Mouse (Mus musculus) testis, adult 2 months (tissue): Measurements from ENCODE around the gene Kcnmb2.

ENCODE experiments used
- CTCF ChIP-seq: fragments of 200-500 bp; IDR thresholded peaks from 2 replicates; pipeline ENCODE4 v1.5.1; 2012; ENCODE audit warnings: low read depth, mild to moderate bottlenecking, inconsistent platforms, low read length, moderate library complexity; ENCODE audit not compliant: control insufficient read depth, insufficient read depth, insufficient replicate concordance
- POLR2A ChIP-seq: fragments of 200-500 bp; IDR thresholded peaks from 2 replicates; pipeline ENCODE4 v1.6.1; 2012; ENCODE audit warnings: low read depth, mild to moderate bottlenecking, inconsistent platforms, low read length, moderate library complexity; ENCODE audit not compliant: control insufficient read depth

DNA sequence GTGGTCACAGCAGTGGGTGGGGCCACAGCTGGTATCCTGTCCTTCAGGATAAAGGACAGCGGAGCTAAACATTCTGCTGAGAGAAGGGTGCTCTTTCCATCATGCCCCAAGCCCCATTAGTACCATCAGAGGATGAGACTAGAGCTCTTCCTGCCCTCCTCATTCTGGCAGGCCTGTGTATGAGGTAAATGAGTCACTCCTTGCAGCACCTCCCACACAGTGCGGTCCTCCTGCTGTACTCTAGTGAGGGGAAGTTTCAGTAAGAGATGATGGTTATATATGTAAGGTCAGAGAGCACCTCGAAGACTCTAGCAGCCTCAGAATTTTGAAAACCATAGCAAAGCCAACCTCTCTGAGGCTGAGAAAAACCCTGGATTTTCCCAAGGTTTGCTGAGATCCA is 30.8 kb upstream of the Kcnmb2 start:
- TF ChIP-seq CTCF (no peak), POLR2A (no peak)
